Mouse (Mus musculus) midbrain, embryonic 16.5 days (tissue): ENCODE results near the gene Wfdc3. TPM values are rescaled to one million over a fixed set of nuclear protein-coding genes. Genes with fewer than 3 reads are reported as not detected.

Source experiments
- ATAC-seq: fragments of 200-750 bp; cut with Nextera tagmentation; 2 replicates; pipeline ENCODE4 v1.8.0; 2017; ENCODE audit warnings: moderate TSS enrichment
- H3K27ac ChIP-seq: fragments of 300-500 bp; sonication (generic); 2 replicates; pipeline ENCODE4 v1.5.1; 2014; ENCODE audit warnings: mild to moderate bottlenecking, low read length, mixed read lengths
- H3K27me3 ChIP-seq: fragments of 300-500 bp; sonication (generic); 2 replicates; pipeline ENCODE4 v1.6.1; 2014; ENCODE audit warnings: low read depth, low read length, mixed read lengths; ENCODE audit not compliant: control insufficient read depth, insufficient read depth
- H3K36me3 ChIP-seq: fragments of 300-500 bp; sonication (generic); 2 replicates; pipeline ENCODE4 v1.6.1; 2014; ENCODE audit warnings: mild to moderate bottlenecking, low read length, moderate library complexity, mixed read lengths; ENCODE audit not compliant: control insufficient read depth, insufficient read depth
- H3K4me1 ChIP-seq: fragments of 300-500 bp; sonication (generic); 2 replicates; pipeline ENCODE4 v1.6.1; 2014; ENCODE audit warnings: mild to moderate bottlenecking, low read length, mixed read lengths; ENCODE audit not compliant: control insufficient read depth, insufficient read depth
- H3K4me2 ChIP-seq: fragments of 300-500 bp; sonication (generic); 2 replicates; pipeline ENCODE4 v1.6.1; 2014; ENCODE audit warnings: mild to moderate bottlenecking, low read length, mixed read lengths
- H3K4me3 ChIP-seq: fragments of 300-500 bp; sonication (generic); 2 replicates; pipeline ENCODE4 v1.5.1; 2014; ENCODE audit warnings: low read depth, mild to moderate bottlenecking, low read length, moderate library complexity, mixed read lengths
- H3K9ac ChIP-seq: fragments of 300-500 bp; sonication (generic); 2 replicates; pipeline ENCODE4 v1.6.1; 2014; ENCODE audit warnings: low read depth, low read length, mixed read lengths
- H3K9me3 ChIP-seq: fragments of 300-500 bp; sonication (generic); replicated peaks from 2 replicates; pipeline ENCODE4 v1.6.1; 2014; ENCODE audit warnings: mild to moderate bottlenecking, low read length, mixed read lengths; ENCODE audit not compliant: control insufficient read depth, poor library complexity, severe bottlenecking
- WGBS: fragments of 180-500 bp; shearing (Covaris S2); extraction: QIAGEN DNeasy Blood & Tissue Kit; methylation state at CpG from one replicate; pipeline ENCODE4 v1.1.7; 2014; 5-methylcytosine and 5-hydroxymethylcytosine counted together
- polyA plus RNA-seq: library from polyadenylated mRNA; unstranded; fragments of >200 nt; fragmentation: Nextera tagmentation; extraction: Ambion mirVana; gene quantifications from 2 replicates; pipeline ENCODE4 v1.2.1, GENCODE M21; 2015

Gene Wfdc3
- polyA plus RNA-seq, 1 experiment from 2014 or later = 1.5 TPM

GRCm38 (mm10) chr2:164778015-164778287, 32.2 kb upstream of the Wfdc3 start:
- Histone ChIP-seq H3K4me2 (no peak overlapping the region), H3K27me3 (no peaks in the 10 kb centered on the region), H3K4me1 (no peaks in the 10 kb centered on the region), H3K9me3 (no peaks in the 10 kb centered on the region), H3K9ac (no peak overlapping the region), H3K27ac (no peak overlapping the region), H3K36me3 (no peaks in the 10 kb centered on the region), H3K4me3 (no peak overlapping the region)
- WGBS = 92% methylated on average over 11 of the region's 11 CpGs
- ATAC-seq = no peak

- H3K4me1 ChIP-seq = no peaks in the 10 kb centered on the region
- ATAC-seq = no peak
- H3K4me2 ChIP-seq = no peak overlapping the region
- H3K27ac ChIP-seq = no peak overlapping the region
- H3K36me3 ChIP-seq = no peaks in the 10 kb centered on the region
- whole genome bisulfite sequencing = 82% methylated on average over 30 of the region's 30 CpGs
- no peaks in the 10 kb centered on the region for H3K27me3 ChIP-seq
- H3K9me3 ChIP-seq = no peaks in the 10 kb centered on the region
- no peak overlapping the region for H3K4me3 ChIP-seq
- no peak overlapping the region for H3K9ac ChIP-seq
Measured at GRCm38 (mm10) chr2:164777246-164778014, 31.7 kb upstream of the Wfdc3 start.

- Histone ChIP-seq H3K9me3 (no peaks in the 10 kb centered on the region), H3K9ac (no peak overlapping the region), H3K4me1 (no peaks in the 10 kb centered on the region), H3K27ac (no peak overlapping the region), H3K4me3 (no peak overlapping the region), H3K4me2 (no peak overlapping the region), H3K36me3 (no peaks in the 10 kb centered on the region), H3K27me3 (no peaks in the 10 kb centered on the region)
- 76% methylated on average over 17 of the region's 17 CpGs for WGBS
- ATAC-seq = no peak
Measured at GRCm38 (mm10) chr2:164776801-164777200, 31.1 kb upstream of the Wfdc3 start.

GRCm38 (mm10) chr2:164776130-164776529, 30.4 kb upstream of the Wfdc3 start:
- Histone ChIP-seq H3K4me3 (no peak overlapping the region), H3K4me2 (no peak overlapping the region), H3K9ac (no peak overlapping the region), H3K27ac (no peak overlapping the region), H3K9me3 (no peaks in the 10 kb centered on the region), H3K36me3 (no peaks in the 10 kb centered on the region), H3K27me3 (no peaks in the 10 kb centered on the region), H3K4me1 (no peaks in the 10 kb centered on the region)
- no peak for ATAC-seq
- WGBS = 85% methylated on average over 6 of the region's 6 CpGs

GRCm38 (mm10) chr2:164773989-164774364, 28.2 kb upstream of the Wfdc3 start:
- H3K36me3 ChIP-seq = no peaks in the 10 kb centered on the region
- no peak overlapping the region for H3K4me2 ChIP-seq
- H3K4me1 ChIP-seq = peaks cover 7% of the 10 kb centered on the region
- 75% methylated on average over 5 of the region's 5 CpGs for WGBS
- H3K4me3 ChIP-seq = no peak overlapping the region
- H3K27ac ChIP-seq = no peak overlapping the region
- no peaks in the 10 kb centered on the region for H3K27me3 ChIP-seq
- no peaks in the 10 kb centered on the region for H3K9me3 ChIP-seq
- no peak overlapping the region for H3K9ac ChIP-seq
- ATAC-seq = no peak

- ATAC-seq = no peak
- Histone ChIP-seq H3K4me2 (no peak overlapping the region), H3K9me3 (no peaks in the 10 kb centered on the region), H3K4me3 (no peak overlapping the region), H3K4me1 (peaks cover 7% of the 10 kb centered on the region), H3K36me3 (no peaks in the 10 kb centered on the region), H3K9ac (no peak overlapping the region), H3K27ac (no peak overlapping the region), H3K27me3 (no peaks in the 10 kb centered on the region)
- WGBS = 82% methylated on average over 14 of the region's 14 CpGs
Measured at GRCm38 (mm10) chr2:164773229-164773988, 27.7 kb upstream of the Wfdc3 start.

- Histone ChIP-seq H3K9me3 (no peaks in the 10 kb centered on the region), H3K36me3 (no peaks in the 10 kb centered on the region), H3K27ac (no peak overlapping the region), H3K9ac (no peak overlapping the region), H3K4me2 (peak overlapping the region; percentile 99), H3K27me3 (no peaks in the 10 kb centered on the region), H3K4me1 (peaks cover 7% of the 10 kb centered on the region), H3K4me3 (peak overlapping the region; percentile 68; the same call in 1 of the 2 replicates)
- 86% methylated on average over 8 of the region's 8 CpGs for WGBS
- no peak for ATAC-seq
Measured at GRCm38 (mm10) chr2:164771123-164771522, 25.4 kb upstream of the Wfdc3 start.

- Histone ChIP-seq H3K27ac (no peak overlapping the region), H3K4me2 (peak overlapping the region; percentile 99), H3K4me1 (peaks cover 7% of the 10 kb centered on the region), H3K4me3 (peak overlapping the region; percentile 68), H3K9me3 (no peaks in the 10 kb centered on the region), H3K27me3 (no peaks in the 10 kb centered on the region), H3K9ac (peak overlapping the region; percentile 66), H3K36me3 (no peaks in the 10 kb centered on the region; the same call in 1 of the 2 replicates)
- 3% methylated on average over 15 of the region's 15 CpGs for WGBS
- no peak; the same call in 1 of the 2 replicates for ATAC-seq
Measured at GRCm38 (mm10) chr2:164770279-164770678, 24.5 kb upstream of the Wfdc3 start.
